In the genomic region with DNA sequence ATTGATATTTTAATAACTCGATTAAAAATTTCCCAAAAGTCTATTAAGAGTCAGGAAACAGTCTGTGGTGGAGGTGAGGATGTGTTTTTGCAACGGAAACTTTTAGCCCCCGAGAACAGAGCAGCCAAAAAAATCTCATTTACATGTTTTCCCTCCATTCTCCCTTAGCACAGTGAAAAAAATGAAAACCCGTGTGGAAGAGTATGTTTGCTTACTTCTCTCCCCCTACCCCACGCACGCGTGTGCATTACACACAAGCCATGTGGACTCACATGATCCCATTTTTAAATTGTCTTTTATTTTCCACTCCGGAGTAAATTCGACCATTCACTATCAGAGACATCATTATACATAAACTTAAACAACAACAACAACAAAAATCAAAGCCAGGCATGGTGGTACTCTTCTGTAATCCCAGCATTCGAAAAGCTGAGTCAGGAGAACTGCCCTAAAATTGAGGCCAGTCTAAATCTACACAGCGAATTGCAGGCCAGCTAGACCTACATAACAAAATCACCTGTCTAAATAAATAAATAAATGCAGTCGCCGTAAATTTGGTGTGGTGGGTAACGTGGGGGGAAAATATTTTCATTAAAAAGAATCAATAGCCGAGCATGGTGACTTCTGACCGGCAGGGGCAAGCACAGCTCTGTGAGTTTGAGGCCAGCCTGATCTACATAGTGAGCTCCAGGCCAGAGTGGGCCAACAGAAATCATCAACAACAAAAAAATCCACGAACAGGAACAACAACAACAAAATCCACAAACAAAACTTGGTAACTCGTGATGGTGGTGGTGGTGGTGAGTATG, we compare ENCODE assay signal across 8 mouse cellular contexts. TPM values are rescaled to one million over a fixed set of nuclear protein-coding genes. Genes with fewer than 3 reads are reported as not detected.
DNase-seq lines count a peak whose midpoint lies in the region; ATAC-seq lines count a peak whose summit lies in the region.

No protein-coding gene starts in this region.

- ATAC-seq in embryonic facial prominence, embryonic 12.5 days (ENCODE audit: insufficient number of reproducible peaks, insufficient read depth, low FRiP score, low TSS enrichment) = peak; percentile 28; the same call in 1 of the 2 replicates
- ATAC-seq in neural tube, embryonic 14.5 days (ENCODE audit: low read depth) = peak; percentile 1; the same call in 1 of the 2 replicates

- intact Hi-C loops in gastrocnemius, postnatal 14 days (cut with DNase I; ENCODE audit: low total_unique reads) = no loop called here

- H3K9ac ChIP-seq in embryonic facial prominence, embryonic 12.5 days = peak overlapping the region; percentile 97
- peak overlapping the region; percentile 88 for H3K9ac ChIP-seq in neural tube, embryonic 14.5 days (replicated peaks; ENCODE audit: low read depth, low read length)

- peak overlapping the region; percentile 97 for H3K27ac ChIP-seq in embryonic facial prominence, embryonic 12.5 days
- H3K27ac ChIP-seq in limb, embryonic 10.5 days = peak overlapping the region; percentile 98
- H3K27ac ChIP-seq in neural tube, embryonic 14.5 days (ENCODE audit: low read depth, low read length) = peak overlapping the region; percentile 90

- peak overlapping the region; percentile 95 for H3K4me3 ChIP-seq in embryonic facial prominence, embryonic 12.5 days
- peak overlapping the region; percentile 77 for H3K4me3 ChIP-seq in limb, embryonic 10.5 days
- peak overlapping the region; percentile 69 for H3K4me3 ChIP-seq in neural tube, embryonic 14.5 days (ENCODE audit: low read depth, low read length)

- H3K36me3 ChIP-seq in embryonic facial prominence, embryonic 12.5 days = no peaks in the 10 kb centered on the region
- H3K36me3 ChIP-seq in limb, embryonic 10.5 days = peaks cover 2% of the 10 kb centered on the region; the same call in 1 of the 2 replicates
- H3K36me3 ChIP-seq in neural tube, embryonic 14.5 days (ENCODE audit: control insufficient read depth, insufficient read depth, low read length) = no peaks in the 10 kb centered on the region

- WGBS in embryonic facial prominence, embryonic 12.5 days = 53% methylated on average over 18 of the region's 18 CpGs
- WGBS in limb, embryonic 10.5 days = 65% methylated on average over 18 of the region's 18 CpGs
- 61% methylated on average over 18 of the region's 18 CpGs for WGBS in neural tube, embryonic 14.5 days

- H3K9me3 ChIP-seq in embryonic facial prominence, embryonic 12.5 days = no peaks in the 10 kb centered on the region
- H3K9me3 ChIP-seq in limb, embryonic 10.5 days (replicated peaks) = no peaks in the 10 kb centered on the region
- H3K9me3 ChIP-seq in neural tube, embryonic 14.5 days (ENCODE audit: control insufficient read depth, low read length) = no peaks in the 10 kb centered on the region

- H3K4me2 ChIP-seq in embryonic facial prominence, embryonic 12.5 days (replicated peaks) = peak overlapping the region; percentile 77
- H3K4me2 ChIP-seq in neural tube, embryonic 14.5 days (ENCODE audit: low read depth, low read length) = peak overlapping the region; percentile 42

- DNase-seq in gastrocnemius, postnatal 14 days = peak; percentile 7
- DNase-seq in gastrocnemius, postnatal 4 days (ENCODE audit: low spot score in 2 of 2) = no peak
- DNase-seq in A20 (ENCODE audit: low read depth, low spot score) = peak; percentile 72
- no peak for DNase-seq in limb, embryonic 10.5 days (ENCODE audit: low spot score)
- DNase-seq in left cerebral cortex, adult 8-10 months (ENCODE audit: low spot score in 2 of 2) = no peak
- no peak for DNase-seq in Muller cell, postnatal 12 days (ENCODE audit: inconsistent ontology term)

- H3K4me1 ChIP-seq in embryonic facial prominence, embryonic 12.5 days = peaks cover 4% of the 10 kb centered on the region; the same call in 1 of the 2 replicates
- peaks cover 24% of the 10 kb centered on the region for H3K4me1 ChIP-seq in limb, embryonic 10.5 days
- H3K4me1 ChIP-seq in neural tube, embryonic 14.5 days (ENCODE audit: control insufficient read depth, insufficient read depth, low read length) = peaks cover 15% of the 10 kb centered on the region

- H3K27me3 ChIP-seq in embryonic facial prominence, embryonic 12.5 days = no peaks in the 10 kb centered on the region
- H3K27me3 ChIP-seq in limb, embryonic 10.5 days (ENCODE audit: low read depth, poor library complexity, severe bottlenecking) = no peaks in the 10 kb centered on the region
- no peaks in the 10 kb centered on the region; the same call in 1 of the 2 replicates for H3K27me3 ChIP-seq in neural tube, embryonic 14.5 days (ENCODE audit: control insufficient read depth, insufficient read depth, low read length)

RNA-seq across cellular contexts. Expression of gene Nfat5, which starts 0.9 kb away (rescaled TPM):
- total RNA-seq in gastrocnemius, postnatal 14 days (2021) = 10 to 100 TPM; 16.8 to 18.7 TPM
- 10 to 100 TPM; 35.1 to 39.5 TPM for total RNA-seq in gastrocnemius, postnatal 4 days (2021)
- 21.7 and 23.5 TPM in 2 replicates for polyA plus RNA-seq in embryonic facial prominence, embryonic 12.5 days (2016; fragmentation: Nextera tagmentation; extraction: Ambion mirVana)
- 10.0 and 13.0 TPM in 2 replicates for polyA plus RNA-seq in limb, embryonic 10.5 days (2016; fragmentation: Nextera tagmentation; extraction: Ambion mirVana)
- 15.7 and 16.7 TPM in 2 replicates for polyA plus RNA-seq in neural tube, embryonic 14.5 days (2014; fragmentation: Nextera tagmentation; extraction: Ambion mirVana)
- 10 to 100 TPM; 46.1 to 69.6 (median 60.0) TPM for total RNA-seq in left cerebral cortex, adult 8-10 months (2022)

Comparison
In these comparisons a context has a peak if more than half of its experiments do, and no peak if none do; other contexts are left out.
1. DNase-seq: peak in gastrocnemius, postnatal 14 days (single experiment) and A20 (single experiment); none in gastrocnemius, postnatal 4 days (0 of 2), limb, embryonic 10.5 days (single experiment), left cerebral cortex, adult 8-10 months (0 of 2) and Muller cell, postnatal 12 days (single experiment).
2. Peak in every context shown above with its lines, with median percentiles within 50 percentile points of each other: H3K27ac ChIP-seq and H3K4me3 ChIP-seq.